Mouse (Mus musculus) olfactory bulb, adult 2 months (tissue): Measurements from ENCODE around the gene Eif2b3.

Experiments used
- CTCF ChIP-seq: fragments of 200-500 bp; IDR thresholded peaks from 2 replicates; pipeline ENCODE4 v1.5.1; 2012; ENCODE audit warnings: low read depth, mild to moderate bottlenecking, low read length, moderate library complexity; ENCODE audit not compliant: insufficient read depth
- POLR2A ChIP-seq: fragments of 200-500 bp; IDR thresholded peaks from 2 replicates; pipeline ENCODE4 v1.6.1; 2012; ENCODE audit warnings: mild to moderate bottlenecking, low read depth, low read length, moderate library complexity; ENCODE audit not compliant: insufficient read depth

DNA sequence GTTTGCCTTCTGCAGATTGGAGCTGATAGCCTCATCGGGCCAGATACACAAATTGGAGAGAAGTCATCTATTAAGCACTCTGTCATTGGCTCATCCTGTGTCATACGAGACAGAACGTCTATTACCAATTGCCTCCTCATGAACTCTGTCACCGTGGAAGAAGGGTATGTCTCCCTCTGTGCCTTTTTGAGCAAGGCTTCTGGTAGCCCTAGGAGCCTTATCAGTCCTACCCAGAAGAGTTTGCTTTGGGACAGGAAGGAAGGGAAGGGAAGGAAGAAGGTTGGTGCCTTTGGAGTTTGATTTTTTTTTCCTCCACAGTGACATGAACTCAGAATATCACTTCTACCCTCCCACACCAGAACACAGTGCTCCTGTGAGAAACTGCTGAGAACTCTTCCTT, 51.4 kb downstream of the Eif2b3 start:
- TF ChIP-seq CTCF, result no peak
- no peak for TF ChIP-seq POLR2A
